ENCODE assay signal across 9 mouse cellular contexts in genomic region chr6:122821822-122822221, GRCm38 (mm10). TPM values are rescaled to one million over a fixed set of nuclear protein-coding genes. Genes with fewer than 3 reads are reported as not detected.
DNase-seq lines count a peak whose midpoint lies in the region; ATAC-seq and TF ChIP-seq lines count a peak whose summit lies in the region.
"Had no signal": no experiment of that assay in that cellular context is flagged by ENCODE, and none has a peak within 500 bp of the region (broad histone marks: within the 10 kb centered on the region; RNA-seq: fewer than 3 reads in every experiment).

No protein-coding gene starts in this region.

- H3K27me3 ChIP-seq in midbrain, embryonic 10.5 days (ENCODE audit: low read depth, poor library complexity, severe bottlenecking): peaks cover 45% of the 10 kb centered on the region
- no peaks in the 10 kb centered on the region for H3K27me3 ChIP-seq in midbrain, embryonic 11.5 days (ENCODE audit: control insufficient read depth, insufficient read depth, low read length)
- peaks cover 8% of the 10 kb centered on the region for H3K27me3 ChIP-seq in liver, embryonic 14.5 days (ENCODE audit: control insufficient read depth, insufficient read depth, low read length)
- no peaks in the 10 kb centered on the region for H3K27me3 ChIP-seq in stomach, postnatal 0 days (ENCODE audit: control insufficient read depth, insufficient read depth, low read length)

- H3K4me2 ChIP-seq in midbrain, embryonic 11.5 days: no peak overlapping the region
- peak overlapping the region; percentile 100 for H3K4me2 ChIP-seq in liver, embryonic 14.5 days (ENCODE audit: low read depth)
- H3K4me2 ChIP-seq in stomach, postnatal 0 days (replicated peaks; ENCODE audit: low read depth): peak overlapping the region; percentile 88

- intact Hi-C loops in gastrocnemius, adult 2 months (cut with DNase I): no loop called here
- intact Hi-C loops in gastrocnemius, postnatal 14 days (cut with DNase I; ENCODE audit: low total_unique reads): no loop called here

- WGBS in midbrain, embryonic 10.5 days: 79% methylated on average over 9 of the region's 9 CpGs
- 83% methylated on average over 9 of the region's 9 CpGs for WGBS in midbrain, embryonic 11.5 days
- 47% methylated on average over 9 of the region's 9 CpGs for WGBS in liver, embryonic 14.5 days (ENCODE audit: insufficient replicate concordance)
- WGBS in stomach, postnatal 0 days: 68% methylated on average over 9 of the region's 9 CpGs

- no peaks in the 10 kb centered on the region for H3K9me3 ChIP-seq in midbrain, embryonic 10.5 days (replicated peaks)
- no peaks in the 10 kb centered on the region for H3K9me3 ChIP-seq in midbrain, embryonic 11.5 days (ENCODE audit: control insufficient read depth, low read length)
- H3K9me3 ChIP-seq in liver, embryonic 14.5 days (ENCODE audit: control insufficient read depth, low read length): no peaks in the 10 kb centered on the region
- no peaks in the 10 kb centered on the region for H3K9me3 ChIP-seq in stomach, postnatal 0 days (ENCODE audit: control insufficient read depth, low read length)

- H3K9ac ChIP-seq in midbrain, embryonic 11.5 days (ENCODE audit: low read length): no peak overlapping the region
- H3K9ac ChIP-seq in liver, embryonic 14.5 days (replicated peaks): no peak overlapping the region
- no peak overlapping the region for H3K9ac ChIP-seq in stomach, postnatal 0 days (ENCODE audit: low read length)

- peaks cover 44% of the 10 kb centered on the region for H3K4me1 ChIP-seq in midbrain, embryonic 10.5 days
- peaks cover 19% of the 10 kb centered on the region for H3K4me1 ChIP-seq in midbrain, embryonic 11.5 days (ENCODE audit: control insufficient read depth, insufficient read depth, low read length)
- peaks cover 29 to 35% of the 10 kb centered on the region in 2 experiments for H3K4me1 ChIP-seq in liver, embryonic 14.5 days (replicated peaks; ENCODE audit: control insufficient read depth in 2 of 2, insufficient read depth in 2 of 2, low read length in 1 of 2)
- H3K4me1 ChIP-seq in stomach, postnatal 0 days (replicated peaks; ENCODE audit: control insufficient read depth, insufficient read depth): peaks cover 15% of the 10 kb centered on the region

- no peak for TF ChIP-seq CTCF in gastrocnemius, adult 2 months (IDR thresholded peaks at IDR 0.05)
- no peak for TF ChIP-seq CTCF in liver, embryonic 14.5 days (IDR thresholded peaks at IDR 0.05; ENCODE audit: low read depth)
- no peak for TF ChIP-seq CTCF in stomach, postnatal 0 days (IDR thresholded peaks at IDR 0.05; ENCODE audit: low read depth)

- DNase-seq in gastrocnemius, adult 2 months: no peak
- DNase-seq in gastrocnemius, postnatal 14 days: no peak
- no peak for DNase-seq in midbrain, embryonic 10.5 days (ENCODE audit: low spot score)
- DNase-seq in midbrain, embryonic 11.5 days (ENCODE audit: low spot score, missing footprints): no peak
- DNase-seq in liver, embryonic 14.5 days (ENCODE audit: low read depth in 3 of 3, low spot score in 3 of 3): no peak
- DNase-seq in stomach, postnatal 0 days (ENCODE audit: low spot score): no peak
- DNase-seq in right cerebral cortex, postnatal 4 days: no peak
- no peak for DNase-seq in spleen, adult 12 weeks (ENCODE audit: low spot score)
- DNase-seq: adrenal gland, adult 2 months had no signal

- peak overlapping the region; percentile 97 for H3K27ac ChIP-seq in gastrocnemius, adult 2 months
- H3K27ac ChIP-seq in midbrain, embryonic 10.5 days (replicated peaks): no peak overlapping the region
- H3K27ac ChIP-seq in midbrain, embryonic 11.5 days (ENCODE audit: low read depth, low read length): no peak overlapping the region
- no peak overlapping the region for H3K27ac ChIP-seq in liver, embryonic 14.5 days
- H3K27ac ChIP-seq in stomach, postnatal 0 days (replicated peaks): no peak overlapping the region

- ATAC-seq in midbrain, embryonic 11.5 days (ENCODE audit: low FRiP score): no peak
- ATAC-seq in liver, embryonic 14.5 days (ENCODE audit: insufficient read depth): no peak
- ATAC-seq in stomach, postnatal 0 days (ENCODE audit: low FRiP score, low TSS enrichment): no peak

- peak overlapping the region; percentile 100 for H3K4me3 ChIP-seq in gastrocnemius, adult 2 months
- 0 out of 2 replicates have a peak overlapping the region, but pooled peaks have one; percentile 79 for H3K4me3 ChIP-seq in midbrain, embryonic 10.5 days
- H3K4me3 ChIP-seq in midbrain, embryonic 11.5 days (ENCODE audit: low read depth, low read length): no peak overlapping the region
- no peak overlapping the region for H3K4me3 ChIP-seq in liver, embryonic 14.5 days (ENCODE audit: insufficient read depth in 1 of 2, low read depth in 2 of 2, low read length in 2 of 2)
- H3K4me3 ChIP-seq in stomach, postnatal 0 days (ENCODE audit: low read depth, low read length): no peak overlapping the region

- TF ChIP-seq EP300 in liver, embryonic 14.5 days (IDR thresholded peaks at IDR 0.05; ENCODE audit: low read depth): no peak
- no peak for TF ChIP-seq EP300 in stomach, postnatal 0 days (optimal IDR thresholded peaks at IDR 0.05)

- H3K36me3 ChIP-seq in midbrain, embryonic 10.5 days: no peaks in the 10 kb centered on the region
- H3K36me3 ChIP-seq in midbrain, embryonic 11.5 days (ENCODE audit: control insufficient read depth, insufficient read depth, low read length): no peaks in the 10 kb centered on the region
- H3K36me3 ChIP-seq in liver, embryonic 14.5 days (replicated peaks; ENCODE audit: control insufficient read depth, insufficient read depth, low read depth): no peaks in the 10 kb centered on the region
- H3K36me3 ChIP-seq in stomach, postnatal 0 days (ENCODE audit: control insufficient read depth, insufficient read depth, low read length): 0 out of 2 replicates have a peak, but pooled peaks cover 2% of the 10 kb centered on the region

RNA-seq across cellular contexts. Expression of gene Foxj2, which starts 2.1 kb away (rescaled TPM):
- total RNA-seq in gastrocnemius, adult 2 months (2021): 10 to 100 TPM; 26.4 to 29.1 TPM
- total RNA-seq in gastrocnemius, postnatal 14 days (2021): 10 to 100 TPM; 15.5 to 18.5 TPM
- 2.0 and 2.4 TPM in 2 replicates for polyA plus RNA-seq in midbrain, embryonic 10.5 days (2016; fragmentation: Nextera tagmentation; extraction: Ambion mirVana)
- 3.0 and 3.6 TPM in 2 replicates for polyA plus RNA-seq in midbrain, embryonic 11.5 days (2014; fragmentation: Nextera tagmentation; extraction: Ambion mirVana)
- 1.3 TPM in 2 replicates for polyA plus RNA-seq in liver, embryonic 14.5 days (2012; rRNA removed)
- polyA plus RNA-seq in liver, embryonic 14.5 days (2014; fragmentation: Nextera tagmentation; extraction: Ambion mirVana): 1.1 and 1.3 TPM in 2 replicates
- polyA plus RNA-seq in stomach, postnatal 0 days (2015; fragmentation: Nextera tagmentation; extraction: Ambion mirVana): 3.0 and 3.5 TPM in 2 replicates

RNA-seq across cellular contexts. Expression of gene Slc2a3, which starts 20.4 kb away (rescaled TPM):
- 1 to 10 TPM; 1.7 to 7.6 TPM for total RNA-seq in gastrocnemius, adult 2 months (2021)
- total RNA-seq in gastrocnemius, postnatal 14 days (2021): 1 to 10 TPM; 1.2 to 1.9 TPM
- 42.0 and 63.0 TPM in 2 replicates for polyA plus RNA-seq in midbrain, embryonic 10.5 days (2016; fragmentation: Nextera tagmentation; extraction: Ambion mirVana)
- 24.4 and 25.5 TPM in 2 replicates for polyA plus RNA-seq in midbrain, embryonic 11.5 days (2014; fragmentation: Nextera tagmentation; extraction: Ambion mirVana)
- 8.7 and 9.6 TPM in 2 replicates for polyA plus RNA-seq in liver, embryonic 14.5 days (2012; rRNA removed)
- polyA plus RNA-seq in liver, embryonic 14.5 days (2014; fragmentation: Nextera tagmentation; extraction: Ambion mirVana): 13.9 and 16.0 TPM in 2 replicates
- 3.3 and 4.0 TPM in 2 replicates for polyA plus RNA-seq in stomach, postnatal 0 days (2015; fragmentation: Nextera tagmentation; extraction: Ambion mirVana)

RNA-seq across cellular contexts. Expression of gene C3ar1, which starts 34.1 kb away (rescaled TPM):
- under 1 TPM; 0.41 to 0.67 TPM for total RNA-seq in gastrocnemius, adult 2 months (2021)
- 1 to 10 TPM in 1 of 2 experiments, under 1 TPM in 1; 1.00 to 1.6 TPM for total RNA-seq in gastrocnemius, postnatal 14 days (2021)
- polyA plus RNA-seq in midbrain, embryonic 10.5 days (2016; fragmentation: Nextera tagmentation; extraction: Ambion mirVana): 1.4 and 1.9 TPM in 2 replicates
- 2.0 and 2.4 TPM in 2 replicates for polyA plus RNA-seq in midbrain, embryonic 11.5 days (2014; fragmentation: Nextera tagmentation; extraction: Ambion mirVana)
- 0.55 and 0.57 TPM in 2 replicates for polyA plus RNA-seq in liver, embryonic 14.5 days (2012; rRNA removed)
- 0.59 and 0.66 TPM in 2 replicates for polyA plus RNA-seq in liver, embryonic 14.5 days (2014; fragmentation: Nextera tagmentation; extraction: Ambion mirVana)
- 2.4 and 2.5 TPM in 2 replicates for polyA plus RNA-seq in stomach, postnatal 0 days (2015; fragmentation: Nextera tagmentation; extraction: Ambion mirVana)

RNA-seq across cellular contexts. Expression of gene Necap1, which starts 52.5 kb away (rescaled TPM):
- 10 to 100 TPM; 15.2 to 16.2 TPM for total RNA-seq in gastrocnemius, adult 2 months (2021)
- total RNA-seq in gastrocnemius, postnatal 14 days (2021): 10 to 100 TPM; 19.0 to 23.6 TPM
- polyA plus RNA-seq in midbrain, embryonic 10.5 days (2016; fragmentation: Nextera tagmentation; extraction: Ambion mirVana): 57.2 and 63.6 TPM in 2 replicates
- polyA plus RNA-seq in midbrain, embryonic 11.5 days (2014; fragmentation: Nextera tagmentation; extraction: Ambion mirVana): 64.1 and 71.5 TPM in 2 replicates
- 13.6 and 13.8 TPM in 2 replicates for polyA plus RNA-seq in liver, embryonic 14.5 days (2012; rRNA removed)
- 17.9 and 20.1 TPM in 2 replicates for polyA plus RNA-seq in liver, embryonic 14.5 days (2014; fragmentation: Nextera tagmentation; extraction: Ambion mirVana)
- 29.1 and 29.8 TPM in 2 replicates for polyA plus RNA-seq in stomach, postnatal 0 days (2015; fragmentation: Nextera tagmentation; extraction: Ambion mirVana)

Comparison
In these comparisons a context has a peak if more than half of its experiments do, and no peak if none do; other contexts are left out.
1. H3K4me3 ChIP-seq: peak in gastrocnemius, adult 2 months (single experiment) and midbrain, embryonic 10.5 days (single experiment); none in midbrain, embryonic 11.5 days (single experiment), liver, embryonic 14.5 days (0 of 2) and stomach, postnatal 0 days (single experiment).